ENCODE assay signal across 9 mouse cellular contexts in the genomic region with DNA sequence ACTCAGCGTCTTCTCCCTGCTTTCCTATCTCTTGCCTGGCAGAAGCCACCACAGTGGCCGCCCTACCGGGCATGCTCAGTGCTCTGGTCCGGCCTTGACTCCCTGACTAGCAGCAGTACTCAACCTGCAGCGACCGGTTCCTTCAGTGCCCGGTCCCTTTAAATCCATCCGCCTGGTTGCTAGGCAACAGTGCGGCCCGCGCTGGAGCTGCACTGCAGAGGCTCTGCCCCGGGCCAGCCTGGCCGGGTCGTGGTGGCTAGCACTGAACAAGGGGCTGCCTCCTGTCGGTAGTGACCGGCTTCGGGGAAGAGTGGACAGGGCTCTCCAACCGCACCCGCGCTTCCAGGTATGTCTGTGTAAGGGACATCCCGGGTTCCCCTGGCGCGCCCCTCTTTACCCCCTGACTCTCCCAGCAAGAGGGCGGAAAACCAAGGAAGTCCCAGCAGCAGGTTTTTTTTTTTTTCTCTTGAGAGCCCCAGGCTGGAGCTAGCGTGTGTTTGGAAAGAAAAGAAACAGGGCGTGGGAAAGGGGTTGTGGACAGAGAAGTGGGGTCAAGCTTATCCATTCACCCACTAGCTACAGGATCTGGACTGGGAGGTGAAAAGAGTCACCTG. TPM values are rescaled to one million over a fixed set of nuclear protein-coding genes. Genes with fewer than 3 reads are reported as not detected.
DNase-seq lines count a peak whose midpoint lies in the region; ATAC-seq and TF ChIP-seq lines count a peak whose summit lies in the region.
"Had no signal": no experiment of that assay in that cellular context is flagged by ENCODE, and none has a peak within 500 bp of the region (broad histone marks: within the 10 kb centered on the region; RNA-seq: fewer than 3 reads in every experiment).

A gene (plus strand): TSS at position 221 of the 614 bp plus-strand sequence.

- H3K4me3 ChIP-seq in ES-E14 (ENCODE audit: insufficient read depth in 1 of 2, low read depth in 1 of 2, low read length in 2 of 2, poor library complexity in 1 of 2, severe bottlenecking in 1 of 2), result peak within 1 kb of the TSS; percentile 68 to 70
- peak within 1 kb of the TSS; percentile 53 for H3K4me3 ChIP-seq in hindbrain, embryonic 10.5 days
- H3K4me3 ChIP-seq in liver, postnatal 0 days (ENCODE audit: low read depth, low read length), result no peak within 1 kb of the TSS

- H3K9ac ChIP-seq in ES-E14 (ENCODE audit: insufficient read depth, low read depth, low read length, poor library complexity, severe bottlenecking), result peak within 1 kb of the TSS; percentile 57
- H3K9ac ChIP-seq in liver, postnatal 0 days (replicated peaks), result no peak within 1 kb of the TSS

- no peak within 1 kb of the TSS; the same call in 1 of the 2 replicates for H3K27ac ChIP-seq in ES-E14 (ENCODE audit: insufficient read depth, low read depth, low read length, poor library complexity, severe bottlenecking)
- H3K27ac ChIP-seq in hindbrain, embryonic 10.5 days, result peak within 1 kb of the TSS; percentile 88
- H3K27ac ChIP-seq in liver, postnatal 0 days (ENCODE audit: low read depth), result no peak within 1 kb of the TSS

- DNase-seq in ES-E14 (ENCODE audit: low read depth, low spot score), result no peak
- DNase-seq in cerebellum, postnatal 10 days, result peak; percentile 79 to 87
- peak; percentile 36 to 37 for DNase-seq in frontal cortex, postnatal 14 days (ENCODE audit: low spot score in 2 of 2)
- DNase-seq in hindbrain, embryonic 10.5 days (ENCODE audit: low spot score), result peak; percentile 88
- peak; percentile 34 to 58 for DNase-seq in layer of hippocampus, adult 8-10 months (ENCODE audit: low spot score in 2 of 2)
- DNase-seq in liver, postnatal 0 days, result peak; percentile 40
- DNase-seq in ovary, postnatal 10 days (ENCODE audit: low spot score), result peak; percentile 11
- DNase-seq in urinary bladder, postnatal 4 days (ENCODE audit: low spot score in 2 of 2), result peak; percentile 57 to 63

- H3K27me3 ChIP-seq in hindbrain, embryonic 10.5 days (ENCODE audit: insufficient read depth, poor library complexity, severe bottlenecking), result no peaks in the 10 kb centered on the region
- 0 out of 2 replicates have a peak, but pooled peaks cover 3% of the 10 kb centered on the region for H3K27me3 ChIP-seq in liver, postnatal 0 days (ENCODE audit: insufficient read depth, low read length)

- no peak for TF ChIP-seq CTCF in liver, postnatal 0 days (IDR thresholded peaks at IDR 0.05; ENCODE audit: low read depth)

- no peak for TF ChIP-seq EP300 in liver, postnatal 0 days (IDR thresholded peaks at IDR 0.05; ENCODE audit: low read depth)

- 0 out of 4 replicates have a peak, but pooled peaks cover 0 to 3% of the 10 kb centered on the region in 2 experiments for H3K4me1 ChIP-seq in ES-E14 (ENCODE audit: control insufficient read depth in 2 of 2, insufficient read depth in 2 of 2, low read length in 2 of 2, poor library complexity in 1 of 2)
- H3K4me1 ChIP-seq in hindbrain, embryonic 10.5 days (replicated peaks), result peaks cover 25% of the 10 kb centered on the region
- no peaks in the 10 kb centered on the region for H3K4me1 ChIP-seq in liver, postnatal 0 days (ENCODE audit: insufficient read depth)

- 14% methylated on average over 26 of the region's 26 CpGs for WGBS in hindbrain, embryonic 10.5 days
- 15% methylated on average over 26 of the region's 26 CpGs for WGBS in liver, postnatal 0 days (ENCODE audit: insufficient replicate concordance)

- H3K4me2 ChIP-seq in liver, postnatal 0 days (ENCODE audit: low read depth, low read length), result peak within 1 kb of the TSS; percentile 38

- H3K9me3 ChIP-seq in ES-E14 (ENCODE audit: control insufficient read depth, insufficient read depth, low read depth, low read length), result no peaks in the 10 kb centered on the region
- no peaks in the 10 kb centered on the region for H3K9me3 ChIP-seq in hindbrain, embryonic 10.5 days
- no peaks in the 10 kb centered on the region for H3K9me3 ChIP-seq in liver, postnatal 0 days (ENCODE audit: low read length)
- H3K9me3 ChIP-seq: G1E had no signal

- H3K36me3 ChIP-seq in ES-E14 (ENCODE audit: control insufficient read depth, insufficient read depth, low read length, poor library complexity, severe bottlenecking), result no peaks in the 10 kb centered on the region
- H3K36me3 ChIP-seq in hindbrain, embryonic 10.5 days, result no peaks in the 10 kb centered on the region
- no peaks in the 10 kb centered on the region for H3K36me3 ChIP-seq in liver, postnatal 0 days (replicated peaks; ENCODE audit: insufficient read depth, low read length)
- H3K36me3 ChIP-seq: G1E had no signal

- peak; percentile 41; the same call in 1 of the 2 replicates for ATAC-seq in liver, postnatal 0 days

- in situ Hi-C loops in ES-E14 (cut with MboI; ENCODE audit: low sequenced_read_pairs in 2 of 2, unreplicated experiment in 2 of 2), result no loop called here

TF ChIP-seq in ES-E14, 5 proteins besides CTCF, POLR2A, EP300 and RAD21:
- no peak; the same call in 1 of the 2 replicates for TF ChIP-seq ZNF384 (IDR thresholded peaks at IDR 0.05; ENCODE audit: low read depth, low read length)
- no peak for TF ChIP-seq MAFK (IDR thresholded peaks at IDR 0.05; ENCODE audit: insufficient read depth, low read depth, low read length)
- no peak for TF ChIP-seq ZC3H11A (IDR thresholded peaks at IDR 0.05; ENCODE audit: borderline replicate concordance, low read depth, low read length)
- TF ChIP-seq CHD2 (IDR thresholded peaks at IDR 0.05; ENCODE audit: low read depth, low read length), result no peak
- TF ChIP-seq HCFC1 (IDR thresholded peaks at IDR 0.05; ENCODE audit: borderline replicate concordance, insufficient read depth, low read length), result no peak

RNA-seq across cellular contexts. Expression of the gene that starts here (rescaled TPM):
- total RNA-seq in ES-E14 (2012; rRNA removed), result 3.4 and 4.3 TPM in 2 replicates
- 5.2 and 9.4 TPM in 2 replicates for polyA plus RNA-seq in hindbrain, embryonic 10.5 days (2016; fragmentation: Nextera tagmentation; extraction: Ambion mirVana)
- 1 to 10 TPM; 2.2 to 3.5 (median 2.5) TPM for total RNA-seq in layer of hippocampus, adult 8-10 months (2022)
- polyA plus RNA-seq in liver, postnatal 0 days (2015; fragmentation: Nextera tagmentation; extraction: Ambion mirVana), result 0.09 and 0.29 TPM in 2 replicates
- polyA plus RNA-seq: G1E had no signal

Comparison
In these comparisons a context has a peak if more than half of its experiments do, and no peak if none do; other contexts are left out.
1. Peak in DNase-seq, ATAC-seq and H3K4me2 ChIP-seq in liver, postnatal 0 days; RNA of the gene not detected or under 1 TPM.